Mouse (Mus musculus): ENCODE results near the gene Ciao2a.

DNA sequence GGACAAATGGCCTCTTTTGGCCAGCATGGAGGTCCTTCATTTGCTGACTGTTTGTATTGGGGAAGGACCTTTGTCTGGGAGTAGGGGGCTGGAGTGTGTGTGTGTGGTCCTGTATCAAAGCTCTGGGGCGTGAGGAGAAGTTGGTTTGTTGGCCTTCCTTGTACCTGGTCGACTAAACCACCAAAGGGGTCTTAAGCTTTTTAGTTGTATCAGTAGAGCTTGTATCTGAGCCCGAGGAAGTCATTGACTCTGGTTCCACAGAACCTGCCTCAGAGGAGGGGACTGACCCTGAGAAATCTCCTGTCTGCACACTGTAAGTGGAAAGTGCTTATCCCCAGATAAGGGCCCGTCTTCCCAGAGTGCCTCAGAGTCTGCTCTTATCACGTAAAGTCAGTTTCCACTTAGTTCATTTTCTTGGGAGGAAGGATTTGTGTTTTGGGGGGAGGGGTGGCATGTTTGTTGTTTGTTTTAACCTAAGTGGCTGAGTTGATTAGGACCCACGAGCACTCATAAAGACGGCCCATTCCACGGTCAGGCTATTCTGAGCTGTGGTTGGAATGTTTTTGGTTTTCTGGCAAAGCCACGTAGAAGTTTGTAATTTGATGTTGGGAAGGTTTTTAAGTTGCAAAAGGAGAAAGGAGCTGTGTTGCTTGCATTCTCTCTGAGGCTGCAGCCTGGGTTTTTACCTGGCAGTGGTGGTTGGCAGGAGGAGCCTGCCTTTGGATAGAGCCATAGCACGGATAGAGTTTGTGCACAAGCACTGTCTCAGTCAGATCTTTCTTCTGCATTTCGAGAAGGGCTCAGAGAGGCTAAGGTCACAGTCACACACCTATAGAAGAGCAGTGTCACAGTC lies 55.6 kb downstream of the Ciao2a start:
- TF ChIP-seq EP300 (IDR thresholded peaks at IDR 0.05; ENCODE audit: insufficient read depth, low read depth, low read length) (no peak), CTCF (IDR thresholded peaks at IDR 0.05) (no peak)
